Mouse (Mus musculus): ENCODE measurements around the gene Trim30b. TPM values are rescaled to one million over a fixed set of nuclear protein-coding genes. Genes with fewer than 3 reads are reported as not detected.
"Not testable (repeated sequence)": the region's sequence is repeated elsewhere in the genome, so short reads cannot be mapped to it uniquely, and the experiment has no call there.

Gene Trim30b
- total and polyA plus RNA-seq, 2 experiments: 0.06 to 0.74 TPM

- H3K9ac ChIP-seq (ENCODE audit: low read depth, low read length): no peak overlapping the region
- no peaks in the 10 kb centered on the region for H3K27me3 ChIP-seq (ENCODE audit: control insufficient read depth, insufficient read depth, low read length)
- H3K79me2 ChIP-seq (ENCODE audit: control insufficient read depth, insufficient read depth, low read length): no peaks in the 10 kb centered on the region; the same call in 1 of the 2 replicates
- DNase-seq (ENCODE audit: extremely low read depth, low read depth, low spot score): peak; percentile 22
- peak overlapping the region; percentile 10; the same call in 1 of the 2 replicates for H3K27ac ChIP-seq (replicated peaks; ENCODE audit: insufficient read depth, low read depth, low read length)
- 66% methylated on average over 2 of the region's 2 CpGs for WGBS
- no peak overlapping the region for H3K4me3 ChIP-seq (ENCODE audit: insufficient read depth, low read depth, low read length)
- TF ChIP-seq POLR2A (IDR thresholded peaks at IDR 0.05; ENCODE audit: extremely low read depth, insufficient read depth, low read length): no peak
- TF ChIP-seq CTCF (IDR thresholded peaks at IDR 0.05; ENCODE audit: low read depth, low read length): no peak
- no peaks in the 10 kb centered on the region; the same call in 1 of the 2 replicates for H3K4me1 ChIP-seq (ENCODE audit: control insufficient read depth, insufficient read depth, low read length)
- no peaks in the 10 kb centered on the region for H3K36me3 ChIP-seq (ENCODE audit: control insufficient read depth, insufficient read depth, low read length)
These were observed 16.1 kb downstream of the Trim30b start for GRCm38 (mm10) chr7:104353600-104353967.

GRCm38 (mm10) chr7:104352717-104353599 is 16.7 kb downstream of the Trim30b start, which contains the start of gene Trim12c:
TSS of gene Trim12c (minus strand) at chr7:104353362.
- TF ChIP-seq CTCF (IDR thresholded peaks at IDR 0.05; ENCODE audit: low read depth, low read length) (no peak), POLR2A (IDR thresholded peaks at IDR 0.05; ENCODE audit: extremely low read depth, insufficient read depth, low read length) (no peak)
- no peaks in the 10 kb centered on the region; the same call in 1 of the 2 replicates for H3K4me1 ChIP-seq (ENCODE audit: control insufficient read depth, insufficient read depth, low read length)
- H3K36me3 ChIP-seq (ENCODE audit: control insufficient read depth, insufficient read depth, low read length): no peaks in the 10 kb centered on the region
- no peaks in the 10 kb centered on the region; the same call in 1 of the 2 replicates for H3K79me2 ChIP-seq (ENCODE audit: control insufficient read depth, insufficient read depth, low read length)
- peak; percentile 88 for DNase-seq (ENCODE audit: extremely low read depth, low read depth, low spot score)
- H3K4me3 ChIP-seq (ENCODE audit: insufficient read depth, low read depth, low read length): peak within 1 kb of the TSS; percentile 65
- peak within 1 kb of the TSS; percentile 72 for H3K27ac ChIP-seq (replicated peaks; ENCODE audit: insufficient read depth, low read depth, low read length)
- 5% methylated on average over 14 of the region's 14 CpGs for WGBS
- H3K9ac ChIP-seq (ENCODE audit: low read depth, low read length): peak within 1 kb of the TSS; percentile 53; the same call in 1 of the 2 replicates
- H3K27me3 ChIP-seq (ENCODE audit: control insufficient read depth, insufficient read depth, low read length): no peaks in the 10 kb centered on the region

GRCm38 (mm10) chr7:104348043-104348442 is 21.6 kb downstream of the Trim30b start:
- H3K9ac ChIP-seq (ENCODE audit: low read depth, low read length); H3K4me1 ChIP-seq (ENCODE audit: control insufficient read depth, insufficient read depth, low read length); H3K4me3 ChIP-seq (ENCODE audit: insufficient read depth, low read depth, low read length); H3K27me3 ChIP-seq (ENCODE audit: control insufficient read depth, insufficient read depth, low read length); H3K27ac ChIP-seq (replicated peaks; ENCODE audit: insufficient read depth, low read depth, low read length); H3K36me3 ChIP-seq (ENCODE audit: control insufficient read depth, insufficient read depth, low read length); H3K79me2 ChIP-seq (ENCODE audit: control insufficient read depth, insufficient read depth, low read length): not testable (repeated sequence)
- WGBS: 86% methylated on average over 4 of the region's 4 CpGs
- peak; percentile 38 for DNase-seq (ENCODE audit: extremely low read depth, low read depth, low spot score)

- H3K4me3 ChIP-seq (ENCODE audit: insufficient read depth, low read depth, low read length); H3K27ac ChIP-seq (replicated peaks; ENCODE audit: insufficient read depth, low read depth, low read length); H3K79me2 ChIP-seq (ENCODE audit: control insufficient read depth, insufficient read depth, low read length); H3K9ac ChIP-seq (ENCODE audit: low read depth, low read length); DNase-seq (ENCODE audit: extremely low read depth, low read depth, low spot score); H3K27me3 ChIP-seq (ENCODE audit: control insufficient read depth, insufficient read depth, low read length); H3K4me1 ChIP-seq (ENCODE audit: control insufficient read depth, insufficient read depth, low read length): not testable (repeated sequence)
- H3K36me3 ChIP-seq (ENCODE audit: control insufficient read depth, insufficient read depth, low read length): peaks cover 11% of the 10 kb centered on the region; the same call in 1 of the 2 replicates
- 90% methylated on average over 4 of the region's 4 CpGs for WGBS
These were observed 28.9 kb downstream of the Trim30b start for GRCm38 (mm10) chr7:104340744-104341143.

- not testable (repeated sequence) for H3K27ac ChIP-seq (replicated peaks; ENCODE audit: insufficient read depth, low read depth, low read length); H3K4me1 ChIP-seq (ENCODE audit: control insufficient read depth, insufficient read depth, low read length); H3K79me2 ChIP-seq (ENCODE audit: control insufficient read depth, insufficient read depth, low read length); H3K9ac ChIP-seq (ENCODE audit: low read depth, low read length); H3K36me3 ChIP-seq (ENCODE audit: control insufficient read depth, insufficient read depth, low read length); H3K4me3 ChIP-seq (ENCODE audit: insufficient read depth, low read depth, low read length); DNase-seq (ENCODE audit: extremely low read depth, low read depth, low spot score); H3K27me3 ChIP-seq (ENCODE audit: control insufficient read depth, insufficient read depth, low read length)
- WGBS: 79% methylated on average over 3 of the region's 3 CpGs
These were observed 34.1 kb downstream of the Trim30b start for GRCm38 (mm10) chr7:104335547-104335946.

GRCm38 (mm10) chr7:104329171-104329570 is 40.5 kb downstream of the Trim30b start, which contains the start of gene Trim34b:
TSS of gene Trim34b (plus strand) at chr7:104329471.
- 96% methylated on average over 2 of the region's 2 CpGs for WGBS

More at GRCm38 (mm10) chr7:104329171-104329570, 40.5 kb downstream of the Trim30b start, which contains the start of gene Trim34b:
- not testable (repeated sequence) for H3K36me3 ChIP-seq (ENCODE audit: control insufficient read depth, insufficient read depth, low read length); DNase-seq (ENCODE audit: extremely low read depth, low read depth, low spot score); H3K9ac ChIP-seq (ENCODE audit: low read depth, low read length); H3K4me1 ChIP-seq (ENCODE audit: control insufficient read depth, insufficient read depth, low read length); H3K4me3 ChIP-seq (ENCODE audit: insufficient read depth, low read depth, low read length); H3K27me3 ChIP-seq (ENCODE audit: control insufficient read depth, insufficient read depth, low read length); H3K27ac ChIP-seq (replicated peaks; ENCODE audit: insufficient read depth, low read depth, low read length); H3K79me2 ChIP-seq (ENCODE audit: control insufficient read depth, insufficient read depth, low read length)
